Mouse (Mus musculus) embryonic fibroblast, embryonic 13.5 days (primary cell): ENCODE measurements around the gene Cd300a.

Source experiments
- CTCF ChIP-seq: IDR thresholded peaks from 2 replicates; pipeline ENCODE4 v1.5.1; 2011; ENCODE audit warnings: mild to moderate bottlenecking, control low read depth, low read length, moderate library complexity, borderline replicate concordance; ENCODE audit not compliant: insufficient read depth
- POLR2A ChIP-seq: IDR thresholded peaks from 2 replicates; pipeline ENCODE4 v1.6.1; 2011; ENCODE audit warnings: low read depth, mild to moderate bottlenecking, control low read depth, low read length, moderate library complexity

DNA sequence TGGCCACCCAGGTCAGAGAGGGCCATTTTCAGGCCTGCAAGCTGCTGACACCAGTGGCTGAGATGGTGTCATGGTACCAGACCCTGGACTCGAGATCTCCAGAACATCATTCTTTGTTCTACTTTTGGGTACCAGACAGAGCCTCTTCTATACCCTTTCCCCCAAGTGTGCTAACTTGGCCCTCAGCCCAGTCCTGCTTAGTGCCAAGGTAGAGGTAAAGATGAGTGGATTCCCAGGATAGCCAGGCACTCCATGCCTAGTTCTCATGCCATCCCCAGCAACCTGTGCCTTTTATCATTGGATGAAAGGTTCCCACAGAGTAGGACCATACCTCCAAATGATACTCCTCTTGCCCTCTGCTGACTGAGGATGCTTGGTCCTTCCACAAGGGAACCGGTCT, 18.3 kb upstream of the Cd300a start:
- TF ChIP-seq POLR2A (no peak), CTCF (no peak)
